Mouse (Mus musculus): ENCODE measurements around the gene Macrod1. TPM values are rescaled to one million over a fixed set of nuclear protein-coding genes. Genes with fewer than 3 reads are reported as not detected.

Gene Macrod1
- polyA plus RNA-seq, 1 experiment = 7.6 TPM

DNA sequence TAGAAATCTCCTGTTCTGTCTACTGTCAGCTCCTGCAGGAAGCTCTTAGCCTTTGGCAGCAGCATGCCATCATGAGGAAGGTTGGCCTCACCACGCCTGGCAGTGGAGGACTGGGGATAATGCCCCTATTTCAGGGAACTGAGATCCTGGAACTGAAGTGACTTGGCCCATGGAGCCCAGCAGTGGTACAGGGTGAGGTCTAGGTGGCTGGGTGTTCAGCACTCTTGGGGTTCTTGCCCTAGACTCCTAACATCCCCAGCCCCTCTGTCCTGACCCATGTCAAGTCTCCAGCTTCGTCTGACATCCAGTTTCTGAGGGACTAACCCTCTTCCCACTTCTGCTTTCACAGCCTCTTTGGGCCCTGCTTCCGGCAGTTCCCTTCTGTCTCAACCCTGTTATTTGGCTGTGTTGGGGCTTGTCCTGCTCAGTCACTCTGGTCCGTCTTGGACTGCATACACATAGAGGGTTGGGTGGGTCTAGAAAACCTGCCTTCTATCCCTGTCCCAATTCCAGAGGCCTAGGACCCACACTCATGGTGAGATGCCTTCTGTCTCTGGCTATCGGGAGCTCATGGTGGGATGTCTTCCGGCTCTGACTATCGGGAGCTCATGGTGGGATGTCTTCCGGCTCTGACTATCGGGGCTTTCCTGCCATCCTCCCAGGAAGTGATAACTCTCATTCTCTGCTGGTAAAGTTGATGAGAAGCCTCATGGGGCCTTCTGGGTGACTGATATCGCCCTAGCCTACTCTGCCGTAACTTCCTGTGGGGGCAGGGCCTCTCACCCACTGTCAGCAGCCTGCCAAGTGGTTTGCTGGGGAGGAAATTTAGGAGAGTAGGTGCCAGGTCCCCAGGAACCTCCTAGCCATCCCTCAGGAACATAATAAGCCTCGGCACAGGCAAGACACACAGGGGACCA, 38.8 kb upstream of the Macrod1 start:
- Histone ChIP-seq H3K4me3 (ENCODE audit: low read depth, low read length) (no peak overlapping the region), H3K36me3 (ENCODE audit: control insufficient read depth, insufficient read depth, low read length, poor library complexity, severe bottlenecking) (peaks cover 30% of the 10 kb centered on the region), H3K27ac (ENCODE audit: insufficient read depth, low read length) (no peak overlapping the region), H3K27me3 (ENCODE audit: control insufficient read depth, insufficient read depth, low read length, poor library complexity, severe bottlenecking) (no peaks in the 10 kb centered on the region), H3K4me1 (ENCODE audit: control insufficient read depth, insufficient read depth, low read length) (no peaks in the 10 kb centered on the region), H3K9ac (ENCODE audit: low read depth, poor library complexity, severe bottlenecking) (no peak overlapping the region), H3K9me3 (replicated peaks; ENCODE audit: control insufficient read depth, insufficient read depth, low read length, poor library complexity, severe bottlenecking) (no peaks in the 10 kb centered on the region)
- TF ChIP-seq CTCF (IDR thresholded peaks at IDR 0.05; ENCODE audit: low read depth, low read length) (no peak), POLR2A (IDR thresholded peaks at IDR 0.05; ENCODE audit: insufficient read depth, low read length) (no peak), EP300 (IDR thresholded peaks at IDR 0.05; ENCODE audit: insufficient read depth, low read depth, low read length) (no peak)

DNA sequence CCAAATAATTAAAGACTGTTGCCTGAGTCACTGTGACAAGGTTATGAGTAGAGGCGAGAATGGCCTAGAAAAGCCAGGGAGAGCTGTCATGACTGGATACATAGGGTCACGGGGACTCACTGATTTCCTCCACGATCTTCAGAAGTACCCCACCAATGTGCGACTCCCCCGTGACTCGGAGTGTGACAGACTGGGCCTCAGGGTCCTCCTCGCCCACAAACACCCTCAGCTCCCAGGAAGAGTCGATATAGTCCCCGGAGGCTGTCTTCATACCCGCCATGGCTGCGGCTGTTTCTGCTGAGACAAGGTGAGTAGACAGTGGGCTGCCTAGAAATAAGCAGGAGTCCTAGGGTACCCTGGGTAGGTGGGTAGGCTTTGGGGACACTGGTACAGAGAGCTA, 38.1 kb upstream of the Macrod1 start:
- TF ChIP-seq EP300 (IDR thresholded peaks at IDR 0.05; ENCODE audit: insufficient read depth, low read depth, low read length) (no peak), POLR2A (IDR thresholded peaks at IDR 0.05; ENCODE audit: insufficient read depth, low read length) (no peak), CTCF (IDR thresholded peaks at IDR 0.05; ENCODE audit: low read depth, low read length) (no peak)
- Histone ChIP-seq H3K4me3 (ENCODE audit: low read depth, low read length) (no peak overlapping the region), H3K27ac (ENCODE audit: insufficient read depth, low read length) (no peak overlapping the region), H3K36me3 (ENCODE audit: control insufficient read depth, insufficient read depth, low read length, poor library complexity, severe bottlenecking) (peaks cover 37% of the 10 kb centered on the region), H3K9me3 (replicated peaks; ENCODE audit: control insufficient read depth, insufficient read depth, low read length, poor library complexity, severe bottlenecking) (no peaks in the 10 kb centered on the region), H3K4me1 (ENCODE audit: control insufficient read depth, insufficient read depth, low read length) (no peaks in the 10 kb centered on the region), H3K27me3 (ENCODE audit: control insufficient read depth, insufficient read depth, low read length, poor library complexity, severe bottlenecking) (no peaks in the 10 kb centered on the region), H3K9ac (ENCODE audit: low read depth, poor library complexity, severe bottlenecking) (no peak overlapping the region)

DNA sequence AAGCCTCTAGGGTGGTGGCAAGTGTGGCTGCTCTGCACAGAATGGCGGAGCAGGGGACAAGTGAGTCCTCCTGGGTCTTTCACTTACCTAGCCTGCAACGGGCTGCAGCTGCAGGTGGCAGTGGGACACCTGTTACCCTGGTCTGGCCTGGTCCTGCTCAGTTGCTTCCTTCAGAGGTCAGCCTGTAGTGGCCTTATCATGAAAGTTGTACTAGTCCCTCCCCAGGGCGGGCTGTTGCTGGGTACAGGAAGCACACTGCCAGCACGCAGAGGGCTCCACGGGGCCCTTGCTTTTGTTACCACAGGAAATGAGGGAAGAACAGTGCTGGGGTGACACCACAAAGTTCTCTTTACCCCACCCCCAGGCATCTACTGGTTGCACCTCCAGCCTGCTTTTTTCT, 37.4 kb upstream of the Macrod1 start, which contains the start of gene Fermt3:
TSS of gene Fermt3 (minus strand) at position 279 of the 400 bp plus-strand sequence.
- Histone ChIP-seq H3K36me3 (ENCODE audit: control insufficient read depth, insufficient read depth, low read length, poor library complexity, severe bottlenecking) (peaks cover 44% of the 10 kb centered on the region), H3K9me3 (replicated peaks; ENCODE audit: control insufficient read depth, insufficient read depth, low read length, poor library complexity, severe bottlenecking) (no peaks in the 10 kb centered on the region), H3K27ac (ENCODE audit: insufficient read depth, low read length) (no peak within 1 kb of the TSS), H3K4me1 (ENCODE audit: control insufficient read depth, insufficient read depth, low read length) (no peaks in the 10 kb centered on the region), H3K27me3 (ENCODE audit: control insufficient read depth, insufficient read depth, low read length, poor library complexity, severe bottlenecking) (no peaks in the 10 kb centered on the region), H3K4me3 (ENCODE audit: low read depth, low read length) (no peak within 1 kb of the TSS), H3K9ac (ENCODE audit: low read depth, poor library complexity, severe bottlenecking) (no peak within 1 kb of the TSS)
- TF ChIP-seq POLR2A (IDR thresholded peaks at IDR 0.05; ENCODE audit: insufficient read depth, low read length) (no peak), CTCF (IDR thresholded peaks at IDR 0.05; ENCODE audit: low read depth, low read length) (no peak), EP300 (IDR thresholded peaks at IDR 0.05; ENCODE audit: insufficient read depth, low read depth, low read length) (no peak)

GRCm38 (mm10) chr19:7020224-7020641, 36.4 kb upstream of the Macrod1 start:
- no peaks in the 10 kb centered on the region for H3K9me3 ChIP-seq (replicated peaks; ENCODE audit: control insufficient read depth, insufficient read depth, low read length, poor library complexity, severe bottlenecking)
- no peak overlapping the region for H3K4me3 ChIP-seq (ENCODE audit: low read depth, low read length)
- no peaks in the 10 kb centered on the region for H3K4me1 ChIP-seq (ENCODE audit: control insufficient read depth, insufficient read depth, low read length)
- no peak overlapping the region for H3K9ac ChIP-seq (ENCODE audit: low read depth, poor library complexity, severe bottlenecking)
- TF ChIP-seq POLR2A (IDR thresholded peaks at IDR 0.05; ENCODE audit: insufficient read depth, low read length) (no peak), CTCF (IDR thresholded peaks at IDR 0.05; ENCODE audit: low read depth, low read length) (peak; percentile 60)
- peaks cover 54% of the 10 kb centered on the region for H3K36me3 ChIP-seq (ENCODE audit: control insufficient read depth, insufficient read depth, low read length, poor library complexity, severe bottlenecking)
- H3K27me3 ChIP-seq (ENCODE audit: control insufficient read depth, insufficient read depth, low read length, poor library complexity, severe bottlenecking) = no peaks in the 10 kb centered on the region
- H3K27ac ChIP-seq (ENCODE audit: insufficient read depth, low read length) = no peak overlapping the region

- Histone ChIP-seq H3K9me3 (replicated peaks; ENCODE audit: control insufficient read depth, insufficient read depth, low read length, poor library complexity, severe bottlenecking) (no peaks in the 10 kb centered on the region), H3K36me3 (ENCODE audit: control insufficient read depth, insufficient read depth, low read length, poor library complexity, severe bottlenecking) (peaks cover 94% of the 10 kb centered on the region), H3K9ac (ENCODE audit: low read depth, poor library complexity, severe bottlenecking) (no peak overlapping the region), H3K4me1 (ENCODE audit: control insufficient read depth, insufficient read depth, low read length) (no peaks in the 10 kb centered on the region), H3K4me3 (ENCODE audit: low read depth, low read length) (no peak overlapping the region), H3K27ac (ENCODE audit: insufficient read depth, low read length) (no peak overlapping the region), H3K27me3 (ENCODE audit: control insufficient read depth, insufficient read depth, low read length, poor library complexity, severe bottlenecking) (no peaks in the 10 kb centered on the region)
- no peak for TF ChIP-seq CTCF (IDR thresholded peaks at IDR 0.05; ENCODE audit: low read depth, low read length)
- TF ChIP-seq EP300 (IDR thresholded peaks at IDR 0.05; ENCODE audit: insufficient read depth, low read depth, low read length) = no peak
- TF ChIP-seq POLR2A (IDR thresholded peaks at IDR 0.05; ENCODE audit: insufficient read depth, low read length) = no peak
Measured at GRCm38 (mm10) chr19:7029531-7029930, 27.1 kb upstream of the Macrod1 start.

DNA sequence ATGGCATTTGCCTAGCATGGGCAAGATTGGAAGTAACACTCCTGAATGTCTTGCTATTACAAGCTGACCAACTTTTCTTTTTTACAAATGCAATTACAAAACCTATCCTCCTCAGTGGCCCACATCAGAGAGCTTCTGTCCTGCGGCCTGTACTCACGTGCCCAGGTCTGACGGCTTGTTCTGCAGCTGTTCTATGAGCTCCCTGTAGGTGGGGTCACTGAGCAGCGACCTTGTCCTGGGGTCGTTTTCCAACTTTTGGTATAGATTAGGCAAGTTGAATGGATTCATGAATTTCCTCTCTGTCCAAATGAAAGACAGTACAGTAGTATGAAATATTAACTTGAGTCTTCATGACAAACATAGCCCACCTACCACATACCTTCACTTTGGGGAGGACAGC, 22.6 kb upstream of the Macrod1 start:
- no peaks in the 10 kb centered on the region for H3K4me1 ChIP-seq (ENCODE audit: control insufficient read depth, insufficient read depth, low read length)
- no peak overlapping the region for H3K4me3 ChIP-seq (ENCODE audit: low read depth, low read length)
- H3K27ac ChIP-seq (ENCODE audit: insufficient read depth, low read length) = no peak overlapping the region
- TF ChIP-seq POLR2A (IDR thresholded peaks at IDR 0.05; ENCODE audit: insufficient read depth, low read length) (no peak), CTCF (IDR thresholded peaks at IDR 0.05; ENCODE audit: low read depth, low read length) (peak; percentile 34), EP300 (IDR thresholded peaks at IDR 0.05; ENCODE audit: insufficient read depth, low read depth, low read length) (no peak)
- H3K9ac ChIP-seq (ENCODE audit: low read depth, poor library complexity, severe bottlenecking) = no peak overlapping the region
- H3K36me3 ChIP-seq (ENCODE audit: control insufficient read depth, insufficient read depth, low read length, poor library complexity, severe bottlenecking) = peaks cover 71% of the 10 kb centered on the region
- H3K27me3 ChIP-seq (ENCODE audit: control insufficient read depth, insufficient read depth, low read length, poor library complexity, severe bottlenecking) = no peaks in the 10 kb centered on the region
- H3K9me3 ChIP-seq (replicated peaks; ENCODE audit: control insufficient read depth, insufficient read depth, low read length, poor library complexity, severe bottlenecking) = no peaks in the 10 kb centered on the region
